Mouse (Mus musculus) cerebellum, adult 2 months (tissue): ENCODE results near the gene Smyd3.

Source experiments
- CTCF ChIP-seq: fragments of 200-500 bp; IDR thresholded peaks from 2 replicates; pipeline ENCODE4 v1.5.1; 2011; ENCODE audit warnings: low read depth, mild to moderate bottlenecking, control low read depth, low read length, moderate library complexity, borderline replicate concordance; ENCODE audit not compliant: insufficient read depth
- POLR2A ChIP-seq: fragments of 200-500 bp; IDR thresholded peaks from 2 replicates; pipeline ENCODE4 v1.6.1; 2011; ENCODE audit warnings: low read length, control low read depth, borderline replicate concordance; ENCODE audit not compliant: insufficient read depth

DNA sequence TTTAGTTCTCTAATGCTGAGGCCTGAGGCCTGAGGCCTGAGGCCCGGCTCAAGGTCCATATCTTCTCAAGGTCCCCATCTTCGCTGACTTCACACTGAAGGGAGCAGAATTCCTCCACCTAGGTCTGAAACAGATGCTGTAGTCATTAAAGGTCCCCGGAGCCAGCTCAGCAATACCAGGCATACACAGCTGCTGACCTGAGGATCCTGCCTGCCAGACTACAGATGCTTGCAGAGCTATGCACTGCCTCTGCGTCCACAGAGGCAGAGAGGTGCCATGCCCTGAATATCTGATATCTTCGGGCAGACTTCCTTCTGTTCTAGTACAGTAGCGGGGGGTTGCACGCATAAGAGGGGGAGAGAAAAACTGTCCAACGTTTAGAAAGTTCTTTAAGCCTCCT lies 74.4 kb downstream of the Smyd3 start:
- TF ChIP-seq CTCF (no peak), POLR2A (no peak)
